Mouse (Mus musculus) MEL (cell line): ENCODE data around the gene Tm9sf4.

Experiments
- BHLHE40 ChIP-seq: IDR thresholded peaks from 2 replicates; pipeline ENCODE4 v1.6.1; 2012; ENCODE audit warnings: low read depth, mild to moderate bottlenecking, inconsistent platforms, low read length, improper control_type of control experiment, borderline replicate concordance
- CTCF ChIP-seq, 3 experiments: IDR thresholded peaks in 2 of 3; conservative IDR thresholded peaks in 1 of 3; 2 replicates each; pipeline ENCODE4 v1.5.1; 2011 to 2012; ENCODE audit warnings: low read length in 3 of 3, low read depth in 2 of 3, mild to moderate bottlenecking in 2 of 3, improper control_type of control experiment in 1 of 3, inconsistent platforms in 1 of 3, mixed read lengths in 1 of 3, moderate library complexity in 1 of 3; ENCODE audit not compliant: control insufficient read depth in 1 of 3, insufficient read depth in 1 of 3, poor library complexity in 1 of 3, severe bottlenecking in 1 of 3
- E2F4 ChIP-seq: IDR thresholded peaks from 2 replicates; pipeline ENCODE4 v1.6.1; 2011; ENCODE audit warnings: low read depth, low read length, improper control_type of control experiment, borderline replicate concordance
- MAX ChIP-seq: IDR thresholded peaks from 2 replicates; pipeline ENCODE4 v1.6.1; 2011; ENCODE audit warnings: low read length, improper control_type of control experiment
- MEF2A ChIP-seq: IDR thresholded peaks from 2 replicates; pipeline ENCODE4 v1.6.1; 2014; ENCODE audit warnings: low read depth, mild to moderate bottlenecking, inconsistent platforms, low read length, improper control_type of control experiment; ENCODE audit not compliant: poor library complexity, insufficient replicate concordance, severe bottlenecking; ENCODE audit errors: extremely low read depth
- MYC ChIP-seq: IDR thresholded peaks from 2 replicates; pipeline ENCODE4 v1.6.1; 2011; ENCODE audit warnings: low read depth, mild to moderate bottlenecking, low read length, improper control_type of control experiment, moderate library complexity
- POLR2A ChIP-seq, 2 experiments: IDR thresholded peaks; 2 replicates each; pipeline ENCODE4 v1.6.1; 2011 to 2012; ENCODE audit warnings: low read length in 2 of 2, mild to moderate bottlenecking in 2 of 2, control low read depth in 1 of 2, improper control_type of control experiment in 1 of 2, low read depth in 1 of 2, moderate library complexity in 1 of 2; ENCODE audit not compliant: control insufficient read depth in 1 of 2, insufficient read depth in 1 of 2, poor library complexity in 1 of 2
- SIN3A ChIP-seq: IDR thresholded peaks from 2 replicates; pipeline ENCODE4 v1.6.1; 2012; ENCODE audit warnings: low read length, improper control_type of control experiment, inconsistent platforms
- SMC3 ChIP-seq: IDR thresholded peaks from 2 replicates; pipeline ENCODE4 v1.6.1; 2011; ENCODE audit warnings: low read depth, low read length, improper control_type of control experiment

DNA sequence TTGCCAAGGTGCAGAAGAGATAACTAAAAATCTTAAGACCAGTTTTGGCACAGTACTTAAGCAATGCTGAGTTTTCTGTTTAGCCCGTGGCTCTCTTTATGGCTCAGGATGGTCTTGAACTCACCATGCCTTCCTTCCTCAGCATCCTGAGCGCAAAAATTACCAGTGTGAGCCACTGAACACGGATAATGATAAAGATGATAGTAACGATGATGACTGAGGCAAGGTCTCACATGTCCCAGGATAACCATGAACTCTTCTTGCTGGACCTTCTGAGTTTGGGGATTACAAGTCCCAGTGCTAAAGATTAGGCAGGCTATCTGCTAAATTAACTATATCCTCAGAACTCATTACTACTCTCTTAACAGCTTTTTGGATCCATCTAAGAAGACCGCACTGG lies 970 bp upstream of the Tm9sf4 start:
- no peak for TF ChIP-seq SMC3
- no peak for TF ChIP-seq CTCF (IDR thresholded peaks at IDR 0.05 in 2 of 3, conservative IDR thresholded peaks at IDR 0.05 in 1 of 3; ENCODE audit: control insufficient read depth in 1 of 3, insufficient read depth in 1 of 3, low read depth in 2 of 3, low read length in 3 of 3, poor library complexity in 1 of 3, severe bottlenecking in 1 of 3)
- no peak for TF ChIP-seq MAX
- TF ChIP-seq MYC: no peak
- no peak for TF ChIP-seq MEF2A
- no peak for TF ChIP-seq SIN3A
- no peak for TF ChIP-seq BHLHE40
- TF ChIP-seq POLR2A (IDR thresholded peaks at IDR 0.05; ENCODE audit: control insufficient read depth in 1 of 2, insufficient read depth in 1 of 2, low read depth in 1 of 2, low read length in 2 of 2, poor library complexity in 1 of 2): no peak
- TF ChIP-seq E2F4: no peak
